Mouse (Mus musculus) adrenal gland, adult (tissue): ENCODE measurements around the gene Them4.
A peak's percentile ranks its signal among the peaks of the same experiment; 100 is the strongest.
"Not testable (repeated sequence)": the region's sequence is repeated elsewhere in the genome, so short reads cannot be mapped to it uniquely, and the experiment has no call there.

ENCODE experiments used
- DNase-seq, 2 experiments: peaks; one replicate each; pipeline ENCODE4 v3.0.0; 2022 to 2023; ENCODE audit warnings: low spot score in 1 of 2; ENCODE audit not compliant: inconsistent age in 2 of 2

The Them4 gene

DNA sequence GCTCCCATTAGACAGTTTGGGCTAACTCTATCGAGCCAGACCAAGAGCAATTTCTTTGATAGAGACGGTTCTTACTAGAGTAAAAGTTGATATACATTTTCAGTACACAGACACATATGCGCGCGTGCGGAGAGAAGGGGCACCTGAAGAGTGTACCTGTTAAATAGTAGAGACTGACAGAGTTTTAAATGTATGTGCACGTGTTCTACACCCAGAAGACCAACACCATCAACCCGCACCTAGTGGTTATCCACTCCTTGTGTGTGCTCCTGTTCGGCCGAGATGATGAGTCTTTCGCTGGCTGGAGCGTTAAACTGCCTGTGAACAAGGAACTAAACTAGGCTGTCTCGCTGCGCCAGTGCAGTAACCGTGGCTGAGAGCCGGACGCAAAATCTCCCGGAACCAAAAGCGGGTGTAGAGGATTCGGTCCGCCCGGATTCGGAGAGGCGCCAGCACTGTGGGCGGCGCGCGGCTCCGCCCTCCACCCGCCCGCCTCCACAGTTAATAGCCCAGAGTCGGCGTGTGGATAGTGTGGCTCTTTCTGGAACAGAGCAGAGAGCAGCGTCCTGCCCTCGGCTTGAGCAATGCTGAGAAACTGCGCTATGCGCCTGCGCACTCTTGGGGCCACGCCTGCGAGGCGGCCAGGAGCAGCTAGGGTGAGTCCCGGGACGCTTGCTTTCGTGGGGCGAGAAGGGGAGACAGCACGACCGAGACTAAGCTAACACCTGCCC is at the start of gene Them4:
Gene Them4, plus strand, starts transcription at position 457 of the 731 bp plus-strand sequence.
- DNase-seq: peak; percentile 98 to 99

DNA sequence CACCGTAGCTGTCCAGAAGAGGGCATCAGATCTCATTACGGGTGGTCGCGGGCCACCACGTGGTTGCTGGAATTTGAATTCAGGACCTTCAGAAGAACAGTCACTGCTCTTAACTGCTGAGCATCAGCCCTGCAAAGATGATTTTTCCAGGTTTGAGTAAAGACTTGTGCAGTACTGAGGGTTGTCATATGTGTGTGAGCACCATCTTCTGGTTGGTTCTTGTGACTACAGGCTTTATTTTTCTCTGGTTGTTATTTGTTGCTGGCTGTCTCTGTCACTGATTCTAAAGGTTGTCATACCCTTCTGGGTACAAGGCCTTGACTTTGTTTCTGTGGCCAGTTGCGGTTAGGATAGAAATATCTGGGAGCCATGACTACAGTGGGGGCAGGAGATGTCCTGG is 49.3 kb upstream of the Them4 start:
- DNase-seq: peak; percentile 4 to 32

DNA sequence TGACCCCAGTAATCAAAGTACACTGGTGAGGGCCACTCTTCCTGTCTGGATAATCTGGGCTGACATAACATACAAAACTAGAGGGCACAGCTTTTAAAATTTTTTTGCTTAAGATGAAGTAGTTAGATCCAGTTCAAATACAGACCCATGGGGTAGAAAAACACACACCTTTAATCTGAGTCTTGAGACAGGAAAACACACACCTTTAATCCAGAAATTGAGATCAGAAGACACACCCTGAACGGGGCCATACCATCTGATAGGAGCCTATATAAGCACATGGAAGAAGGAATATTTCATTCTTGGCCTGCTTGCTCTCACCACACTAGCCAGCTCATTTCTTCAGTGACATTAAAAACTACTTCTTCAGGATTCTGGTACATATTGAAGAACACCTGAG is 46.2 kb upstream of the Them4 start, which contains the start of gene Gm4778:
Gene Gm4778, plus strand, starts transcription at position 301 of the 400 bp plus-strand sequence.
- not testable (repeated sequence) for DNase-seq

DNA sequence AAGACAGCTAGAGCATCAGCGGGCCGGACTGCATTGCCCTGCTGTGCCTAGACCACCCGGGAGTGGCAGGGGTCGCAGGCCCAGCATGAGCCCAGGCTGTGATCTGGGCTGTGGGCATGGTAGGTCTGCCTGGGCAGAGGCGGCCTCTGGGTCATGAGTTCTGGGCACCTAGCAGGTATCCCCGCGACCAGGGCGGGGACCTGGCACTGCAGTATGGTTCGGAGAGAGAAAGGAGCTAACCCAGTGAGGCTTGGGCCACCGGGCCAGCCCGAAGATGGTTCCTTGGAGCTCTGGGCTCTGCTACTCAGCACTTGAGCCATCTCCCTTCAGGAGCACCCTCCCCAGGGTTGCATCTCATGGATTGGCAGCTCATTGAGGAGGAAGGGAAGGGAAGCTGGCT is 33.9 kb upstream of the Them4 start:
- DNase-seq: no peak

DNA sequence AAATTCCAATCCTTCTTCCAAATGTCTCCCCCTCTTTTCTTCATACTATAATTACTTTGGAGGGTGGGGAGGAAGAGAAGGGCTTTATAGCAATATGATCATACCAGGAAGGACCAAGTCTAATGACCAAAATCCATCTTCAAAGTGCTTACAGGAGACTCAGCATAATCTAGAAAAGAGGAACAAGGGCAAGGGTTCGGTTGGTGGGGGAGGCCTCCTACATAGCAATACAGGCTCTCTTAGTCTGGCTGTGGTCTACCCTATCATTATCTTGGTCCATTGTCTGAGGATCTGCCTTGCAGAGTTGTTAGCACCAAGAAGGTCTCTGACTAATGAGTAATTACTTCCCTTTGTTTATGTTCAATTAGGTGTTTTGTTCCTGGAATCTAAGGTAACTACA is 4.4 kb upstream of the Them4 start:
- DNase-seq: no peak

DNA sequence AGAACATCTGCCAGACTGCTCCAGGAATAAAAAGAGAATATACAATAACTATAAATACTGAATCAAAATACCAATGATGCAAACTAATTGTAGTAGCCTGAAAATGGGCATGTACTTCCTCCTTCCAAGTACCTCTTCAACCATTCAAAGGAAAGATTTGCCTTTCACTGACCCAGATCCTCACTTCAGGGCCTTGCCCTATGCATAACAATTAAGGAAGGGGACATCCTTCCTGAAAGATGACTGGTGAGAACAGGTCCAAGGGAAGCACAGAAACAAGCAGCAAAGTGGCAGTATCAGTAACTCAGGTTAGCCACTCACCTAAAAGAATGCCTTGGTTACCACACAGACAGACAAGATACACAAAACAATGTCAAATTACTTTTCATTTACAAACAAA is 2.9 kb upstream of the Them4 start:
- no peak for DNase-seq

DNA sequence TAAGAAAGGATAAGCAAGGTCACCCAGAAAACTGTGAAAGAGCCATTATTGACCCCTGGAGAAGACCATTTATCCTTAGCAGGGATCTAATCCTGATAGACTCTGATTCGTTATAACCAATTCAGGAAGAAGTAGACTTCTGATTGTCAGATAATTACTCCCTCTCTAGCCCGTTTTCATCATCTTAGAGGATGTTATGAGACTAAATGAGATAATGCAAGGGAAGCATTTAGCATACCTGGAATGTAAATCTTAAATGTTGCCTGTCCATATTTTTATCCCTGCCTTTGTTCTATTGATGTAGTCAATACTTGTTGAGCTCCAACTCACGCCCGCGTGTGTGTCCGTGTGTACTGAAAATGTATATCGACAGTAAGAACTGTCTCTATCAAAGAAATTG is 602 bp downstream of the Them4 start:
- no peak for DNase-seq

DNA sequence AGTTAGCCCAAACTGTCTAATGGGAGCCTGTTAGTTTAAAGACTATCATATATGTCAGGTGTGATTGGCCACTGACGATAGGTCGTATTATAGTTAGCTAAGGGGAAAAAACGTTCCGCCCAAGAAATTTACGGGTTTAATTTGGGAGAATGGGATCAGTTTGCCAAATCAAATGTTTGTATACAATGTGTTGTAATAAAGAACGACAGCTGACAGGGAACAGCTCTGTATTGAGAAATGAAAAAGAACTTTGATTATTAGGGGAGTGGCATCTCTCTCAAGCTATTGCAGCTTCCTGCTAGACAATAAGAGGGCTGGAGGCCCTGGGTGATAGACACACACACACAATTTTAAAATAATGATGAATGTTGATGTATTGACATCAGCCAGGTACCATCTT is 1.0 kb downstream of the Them4 start:
- no peak for DNase-seq

DNA sequence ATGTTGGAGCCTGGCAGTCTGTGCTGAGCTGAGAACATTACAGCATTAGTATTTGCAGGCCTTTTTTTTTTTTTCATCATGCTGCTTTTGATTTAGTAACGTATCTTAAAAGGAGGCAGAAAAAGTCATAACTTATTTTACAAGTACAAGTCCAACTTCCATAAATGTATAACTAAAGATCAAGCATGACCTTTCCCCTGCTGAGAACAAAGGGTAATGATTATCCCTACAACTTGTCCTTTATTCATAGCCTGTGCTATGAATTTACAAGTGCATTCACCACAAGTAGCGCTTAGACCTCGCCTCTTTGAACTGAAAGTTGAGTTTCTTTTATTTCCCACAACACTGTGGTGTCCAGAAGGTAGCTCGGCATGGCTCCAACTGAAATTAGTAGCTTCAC is 1.5 kb downstream of the Them4 start:
- DNase-seq: no peak

DNA sequence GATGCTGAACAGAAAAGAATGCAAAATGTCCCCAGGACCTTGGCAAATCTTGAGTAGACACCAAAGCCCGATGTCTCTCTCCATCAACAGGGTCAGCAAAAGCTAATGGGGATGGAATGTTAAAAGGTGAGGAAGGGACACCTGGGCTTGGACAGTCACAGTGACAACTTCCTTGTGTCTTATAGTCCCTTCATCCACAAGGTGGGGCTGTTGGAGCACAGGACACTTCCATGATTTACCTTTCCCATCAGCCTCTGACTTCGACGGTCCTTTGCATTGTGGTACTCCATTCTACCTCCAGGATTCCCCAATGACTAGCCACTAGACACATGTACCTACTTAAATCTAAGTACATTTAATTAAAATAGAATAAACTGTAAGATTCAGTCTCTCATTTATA is 18.8 kb downstream of the Them4 start:
- DNase-seq: peak in 1 of 2 experiments; percentile 62

DNA sequence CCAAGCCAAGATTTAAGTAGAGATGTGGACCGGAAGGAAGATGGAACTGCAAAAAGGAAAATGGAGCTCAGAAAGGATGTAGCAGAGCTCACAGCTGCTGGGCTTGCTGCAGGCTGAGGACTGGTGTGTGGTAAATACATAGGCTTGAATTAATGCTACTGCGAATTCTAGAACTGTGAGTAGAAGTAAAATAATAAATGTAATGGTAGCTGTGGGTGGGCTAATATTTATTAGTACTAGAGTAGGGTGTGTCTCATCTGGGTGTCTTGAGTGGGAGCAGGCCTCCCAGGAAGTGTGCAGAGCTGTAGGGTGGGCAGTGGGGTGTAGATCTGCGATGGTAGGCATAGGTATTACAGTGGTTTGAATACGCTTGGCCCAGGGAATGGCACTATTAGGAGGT is 24.6 kb downstream of the Them4 start:
- no peak for DNase-seq

DNA sequence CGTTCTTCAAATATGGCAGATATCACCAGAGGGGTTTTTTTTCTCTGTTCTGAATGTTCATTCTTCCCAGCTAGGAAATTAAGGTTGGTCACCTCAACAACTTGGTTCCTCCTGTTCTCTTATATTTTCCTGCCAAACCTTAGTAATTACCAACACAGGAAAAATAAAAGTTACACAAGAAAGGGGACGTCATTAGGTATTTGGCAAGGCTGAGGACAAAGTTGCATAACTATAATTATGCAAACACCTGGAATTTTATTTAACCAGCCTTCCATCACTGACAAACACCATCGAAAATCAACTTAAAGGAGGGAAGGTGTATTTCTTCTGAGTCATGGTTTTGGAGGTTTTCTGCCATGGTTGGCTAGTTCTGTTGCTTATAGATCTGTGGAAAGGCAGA is 28.6 kb downstream of the Them4 start:
- no peak for DNase-seq

DNA sequence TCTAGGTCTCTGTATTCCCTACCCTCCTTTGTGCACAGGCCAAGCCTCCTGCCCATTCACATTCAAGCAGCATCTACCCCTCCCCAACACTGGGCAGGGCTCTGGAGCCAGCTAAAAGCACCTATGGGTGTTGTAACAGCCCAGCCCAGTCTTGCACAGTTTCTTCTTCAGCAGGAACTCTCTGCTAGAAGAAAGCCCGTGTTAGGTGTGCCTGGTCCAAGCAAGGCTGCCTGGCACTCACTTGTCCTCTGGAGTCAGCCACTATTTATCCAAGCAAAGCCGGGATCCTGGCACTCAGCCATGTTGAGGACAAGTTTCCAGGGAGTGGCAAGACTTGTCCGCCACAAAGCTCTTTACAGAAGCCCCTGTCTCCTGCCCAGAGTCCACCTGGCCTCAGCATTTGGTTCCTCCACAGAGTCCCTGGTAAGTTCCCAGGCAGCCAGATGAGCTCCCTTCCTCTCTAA is 32.1 kb downstream of the Them4 start, which contains the start of gene Them5:
Gene Them5, plus strand, starts transcription at position 141 of the 464 bp plus-strand sequence.
- no peak for DNase-seq

DNA sequence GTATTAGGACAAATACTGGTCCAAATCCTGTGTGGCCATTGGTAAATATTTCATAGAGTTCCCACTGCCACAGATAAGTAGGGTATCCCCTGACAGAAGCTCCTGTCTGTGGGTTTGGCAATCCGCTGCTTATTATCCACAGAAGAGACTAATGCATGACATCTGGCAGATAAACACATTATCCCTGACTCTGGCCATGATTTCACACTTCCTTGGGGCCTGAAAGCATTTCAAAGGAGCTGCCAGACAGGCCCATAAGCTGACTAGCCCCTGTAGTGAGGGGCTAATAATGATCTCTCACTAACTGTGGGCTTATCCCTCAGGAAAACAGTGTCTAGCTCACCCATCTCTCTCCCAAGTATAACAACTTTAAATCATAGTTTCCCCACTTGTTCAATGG is 32.7 kb downstream of the Them4 start:
- no peak for DNase-seq

DNA sequence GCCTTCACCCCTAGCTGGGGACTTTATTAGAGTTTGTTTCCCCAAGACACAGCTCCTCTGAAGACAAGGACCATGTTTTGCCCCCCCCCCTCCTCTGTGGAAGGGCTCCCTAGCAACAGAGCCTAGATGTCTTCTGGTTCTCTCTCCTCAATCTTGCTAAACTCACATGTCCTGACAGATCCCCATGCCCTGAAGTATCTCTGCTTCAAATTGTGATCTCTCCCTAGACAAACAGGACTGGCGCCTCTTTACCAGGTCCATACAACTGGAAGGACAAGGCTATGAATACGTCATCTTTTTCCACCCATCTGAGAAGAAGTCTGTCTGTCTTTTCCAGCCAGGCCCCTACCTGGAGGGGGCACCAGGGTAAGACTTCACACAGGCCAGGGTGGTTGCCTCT is 34.3 kb downstream of the Them4 start:
- DNase-seq: no peak

DNA sequence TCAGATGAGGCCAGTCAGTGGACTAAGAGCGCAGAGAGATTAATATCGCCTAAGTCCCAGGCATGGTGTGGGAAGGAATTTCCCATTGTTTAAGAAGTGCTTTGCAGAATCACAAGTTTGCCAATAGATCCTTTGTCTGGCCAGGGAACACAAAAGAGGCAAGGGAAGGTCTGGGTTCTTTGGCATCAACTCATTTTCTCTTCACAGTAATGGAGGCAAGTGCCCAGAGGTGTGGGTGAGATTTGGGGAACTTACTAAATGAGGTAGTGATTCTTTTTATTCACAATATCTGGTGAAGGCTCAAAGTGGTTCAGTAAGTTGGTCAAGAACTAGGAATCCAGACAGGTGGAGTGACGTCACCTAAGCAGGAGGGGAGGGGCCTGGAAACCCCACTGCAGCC is 35.0 kb downstream of the Them4 start:
- no peak for DNase-seq

DNA sequence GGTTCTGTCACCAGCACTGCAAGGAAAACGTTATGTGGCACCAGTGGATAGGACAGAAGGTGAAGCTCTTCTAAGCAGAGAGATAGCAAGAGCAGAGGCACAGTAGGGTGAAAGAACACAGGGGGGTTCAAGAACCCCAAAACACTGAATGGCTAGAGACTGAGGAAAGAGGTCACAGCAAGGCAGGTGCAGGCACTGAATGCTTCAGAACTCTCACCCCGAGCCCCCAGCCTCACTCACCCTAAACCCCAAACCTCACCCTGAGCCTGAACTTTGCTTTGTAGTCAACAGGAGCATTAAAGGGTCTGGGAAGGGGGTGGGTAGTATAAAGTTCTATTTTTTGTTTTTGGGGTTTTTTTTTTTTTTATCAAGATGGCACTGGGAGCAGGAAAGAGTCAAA is 38.3 kb downstream of the Them4 start:
- no peak for DNase-seq

DNA sequence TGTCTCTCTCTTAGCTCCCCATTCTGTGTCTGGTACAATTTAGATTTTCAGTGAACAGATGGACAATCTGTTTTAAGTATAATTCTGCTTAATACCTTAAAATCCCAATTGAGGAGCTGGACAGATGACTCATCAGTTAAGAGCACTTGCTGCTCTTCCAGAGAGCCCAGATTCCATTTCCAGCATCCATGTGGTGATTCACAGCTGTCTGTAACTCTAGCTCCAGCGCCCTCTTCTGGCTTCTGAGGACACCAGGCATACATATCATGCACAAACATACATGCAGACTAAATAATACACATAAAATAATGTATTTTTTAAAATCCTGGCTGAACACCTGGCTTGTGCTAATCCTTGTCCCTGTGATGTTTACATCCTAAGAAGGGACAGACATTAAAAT is 50.9 kb downstream of the Them4 start:
- peak; percentile 68 to 79 for DNase-seq

DNA sequence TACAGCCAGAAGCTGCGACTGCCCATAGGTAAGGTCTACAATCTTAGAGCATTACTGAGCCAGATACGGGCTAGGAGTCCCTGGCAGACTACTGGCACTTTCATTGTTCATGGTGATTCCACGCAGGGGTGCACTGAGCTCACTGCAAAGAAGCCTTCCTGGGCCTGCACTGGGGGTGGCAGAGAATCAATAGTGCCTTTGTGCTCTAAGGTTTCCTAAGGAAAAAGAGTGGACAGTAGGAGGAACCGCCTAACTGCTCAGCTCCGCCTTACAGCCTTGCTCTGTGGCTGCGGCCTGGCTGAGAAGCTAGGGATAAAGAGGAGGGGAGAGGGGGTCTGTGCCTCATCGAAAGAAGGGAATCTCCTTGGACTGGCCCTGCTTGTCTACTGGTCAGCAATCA is 52.2 kb downstream of the Them4 start, which contains the start of gene C2cd4d:
Gene C2cd4d, plus strand, starts transcription at position 301 of the 400 bp plus-strand sequence.
- DNase-seq: no peak

DNA sequence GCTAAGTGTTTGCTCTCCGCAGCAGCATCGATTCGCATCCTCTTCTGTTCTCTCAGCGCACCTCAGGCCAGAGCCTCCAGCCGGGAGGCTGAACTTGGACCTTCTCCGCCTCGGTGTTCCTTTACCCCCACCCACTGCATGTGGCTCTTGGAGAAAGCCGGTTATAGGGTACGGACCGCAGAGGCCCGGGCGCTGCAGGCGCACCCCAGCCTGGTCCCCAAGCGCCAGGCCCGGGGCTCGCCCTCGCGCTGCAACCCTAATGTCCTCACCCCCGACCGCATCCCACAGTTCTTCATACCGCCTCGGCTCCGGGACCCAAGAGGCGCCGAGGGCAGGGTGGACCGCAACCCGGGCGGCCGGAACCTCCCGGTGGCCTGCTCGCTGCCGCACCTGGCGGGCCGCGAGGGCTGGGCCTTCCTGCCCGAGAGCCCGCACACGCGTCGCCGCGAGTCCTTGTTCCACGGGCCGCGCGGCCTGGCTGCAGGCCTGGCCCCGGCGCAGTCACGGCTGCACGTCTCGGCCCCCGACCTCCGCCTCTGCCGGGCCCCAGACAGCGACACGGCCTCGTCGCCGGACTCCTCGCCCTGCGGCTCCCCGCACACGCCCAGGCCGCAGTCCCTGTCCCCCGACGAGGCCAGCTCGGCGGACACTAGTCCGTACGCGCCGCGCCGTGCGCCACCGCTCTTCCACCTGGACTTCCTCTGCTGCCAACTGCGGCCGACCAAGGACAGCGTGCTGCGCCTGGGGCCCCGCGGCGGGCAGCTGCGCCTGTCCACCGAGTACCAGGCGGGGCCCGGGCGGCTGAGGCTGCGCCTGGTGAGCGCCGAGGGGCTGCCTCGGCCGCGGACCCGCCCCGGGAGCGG is 53.6 kb downstream of the Them4 start:
- peak; percentile 79 to 87 for DNase-seq

DNA sequence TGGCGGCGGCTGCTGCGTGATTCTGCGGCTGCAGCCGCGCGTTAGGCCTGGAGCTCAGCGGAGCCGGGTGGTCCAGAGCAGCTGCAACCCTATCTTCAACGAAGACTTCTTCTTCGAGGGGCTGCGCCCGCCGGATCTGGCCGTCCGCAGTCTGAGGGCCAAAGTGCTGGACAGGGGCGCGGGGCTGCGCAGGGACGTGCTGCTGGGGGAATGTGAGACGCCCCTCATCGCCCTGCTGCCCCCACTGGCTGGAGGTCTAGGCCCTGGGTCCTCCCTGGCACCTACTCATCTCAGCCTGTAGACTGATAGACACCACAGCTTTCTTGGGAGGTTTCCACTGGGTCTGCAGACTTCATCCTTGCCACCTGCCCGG is 54.3 kb downstream of the Them4 start:
- DNase-seq: no peak

DNA sequence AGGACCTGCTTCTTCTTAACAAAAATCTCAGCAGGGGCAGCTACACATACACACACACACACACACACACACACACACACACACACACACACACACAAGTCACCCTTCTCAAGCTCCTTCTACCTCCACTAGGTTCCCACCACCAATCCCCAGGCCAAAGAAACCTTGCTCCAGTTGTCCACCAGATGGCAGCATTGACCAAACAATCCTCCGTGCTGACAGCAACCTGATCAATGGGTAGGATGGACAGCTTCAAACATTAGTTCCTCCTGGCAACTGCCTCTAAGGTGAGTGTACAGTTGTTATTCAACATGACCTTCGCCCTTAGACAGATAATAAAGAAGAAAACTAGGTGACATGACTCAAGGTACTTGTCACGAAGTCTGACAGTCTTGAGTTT is 56.9 kb downstream of the Them4 start:
- peak; percentile 82 to 94 for DNase-seq
